Mouse (Mus musculus) MEL (cell line): ENCODE measurements at regions not wholly inside any gene's neighbourhood (a gene's known extent, or its start where the extent isn't known, plus 50 kb on each side); places are given as distances from the start of the nearest gene placed in this dataset.

Experiments used
- DNase-seq: peaks from one replicate; pipeline ENCODE4 v3.0.0; 2011; ENCODE audit warnings: low read depth, low spot score
- H3K27ac ChIP-seq: 2 replicates; pipeline ENCODE4 v1.5.1; 2012; ENCODE audit warnings: low read depth, mild to moderate bottlenecking, control low read depth, low read length, moderate library complexity; ENCODE audit not compliant: control insufficient read depth
- H3K27me3 ChIP-seq, 2 experiments: fragments of 150-350 bp in 1 of 2; sonication (generic) in 1 of 2; 2 replicates each; pipeline ENCODE4 v1.6.1; 2012; ENCODE audit warnings: low read length in 2 of 2, mild to moderate bottlenecking in 2 of 2, improper control_type of control experiment in 1 of 2, moderate library complexity in 1 of 2; ENCODE audit not compliant: insufficient read depth in 2 of 2, control insufficient read depth in 1 of 2
- H3K36me3 ChIP-seq, 2 experiments: 2 replicates each; pipeline ENCODE4 v1.6.1; 2012 to 2014; ENCODE audit warnings: low read length in 2 of 2, improper control_type of control experiment in 1 of 2, inconsistent platforms in 1 of 2, mild to moderate bottlenecking in 1 of 2; ENCODE audit not compliant: insufficient read depth in 2 of 2, control insufficient read depth in 1 of 2
- H3K4me1 ChIP-seq, 2 experiments: fragments of 150-350 bp in 1 of 2; sonication (generic) in 1 of 2; 2 replicates each; pipeline ENCODE4 v1.6.1; 2012; ENCODE audit warnings: low read length in 2 of 2, improper control_type of control experiment in 1 of 2, mild to moderate bottlenecking in 1 of 2; ENCODE audit not compliant: insufficient read depth in 2 of 2, control insufficient read depth in 1 of 2
- H3K4me3 ChIP-seq, 2 experiments: fragments of 150-350 bp in 1 of 2; sonication (generic) in 1 of 2; 2 replicates each; pipeline ENCODE4 v1.5.1; 2012; ENCODE audit warnings: low read depth in 2 of 2, low read length in 2 of 2, mild to moderate bottlenecking in 2 of 2, moderate library complexity in 2 of 2, control low read depth in 1 of 2, improper control_type of control experiment in 1 of 2; ENCODE audit not compliant: control insufficient read depth in 1 of 2, insufficient read depth in 1 of 2
- H3K79me2 ChIP-seq: 2 replicates; pipeline ENCODE4 v1.6.1; 2012; ENCODE audit warnings: mild to moderate bottlenecking, low read length, moderate library complexity; ENCODE audit not compliant: control insufficient read depth, poor library complexity, insufficient read depth
- H3K9ac ChIP-seq: 2 replicates; pipeline ENCODE4 v1.6.1; 2012; ENCODE audit warnings: low read depth, mild to moderate bottlenecking, control low read depth, low read length, moderate library complexity; ENCODE audit not compliant: control insufficient read depth, poor library complexity, severe bottlenecking
- H3K9me3 ChIP-seq: fragments of 150-350 bp; sonication (generic); replicated peaks from 2 replicates; pipeline ENCODE4 v1.6.1; 2012; ENCODE audit warnings: mild to moderate bottlenecking, low read length, improper control_type of control experiment, moderate library complexity; ENCODE audit not compliant: insufficient read depth
- CHD2 ChIP-seq: IDR thresholded peaks from 2 replicates; pipeline ENCODE4 v1.6.1; 2011; ENCODE audit warnings: low read length, improper control_type of control experiment
- CTCF ChIP-seq, 3 experiments: IDR thresholded peaks in 2 of 3; conservative IDR thresholded peaks in 1 of 3; 2 replicates each; pipeline ENCODE4 v1.5.1; 2011 to 2012; ENCODE audit warnings: low read length in 3 of 3, low read depth in 2 of 3, mild to moderate bottlenecking in 2 of 3, improper control_type of control experiment in 1 of 3, inconsistent platforms in 1 of 3, mixed read lengths in 1 of 3, moderate library complexity in 1 of 3; ENCODE audit not compliant: control insufficient read depth in 1 of 3, insufficient read depth in 1 of 3, poor library complexity in 1 of 3, severe bottlenecking in 1 of 3
- E2F4 ChIP-seq: IDR thresholded peaks from 2 replicates; pipeline ENCODE4 v1.6.1; 2011; ENCODE audit warnings: low read depth, low read length, improper control_type of control experiment, borderline replicate concordance
- ELF1 ChIP-seq: IDR thresholded peaks from 2 replicates; pipeline ENCODE4 v1.6.1; 2014; ENCODE audit warnings: low read depth, mild to moderate bottlenecking, inconsistent platforms, low read length, improper control_type of control experiment, moderate library complexity
- GABPA ChIP-seq: IDR thresholded peaks from 2 replicates; pipeline ENCODE4 v1.6.1; 2012; ENCODE audit warnings: low read depth, mild to moderate bottlenecking, inconsistent platforms, low read length, improper control_type of control experiment, moderate library complexity
- GATA1 ChIP-seq: IDR thresholded peaks from 2 replicates; pipeline ENCODE4 v1.6.1; 2011; ENCODE audit warnings: low read depth, low read length, improper control_type of control experiment
- KAT2A ChIP-seq: conservative IDR thresholded peaks from 2 replicates; pipeline ENCODE4 v1.6.1; 2012; ENCODE audit warnings: low read depth, low read length, improper control_type of control experiment, inconsistent platforms
- MXI1 ChIP-seq: IDR thresholded peaks from 2 replicates; pipeline ENCODE4 v1.6.1; 2011; ENCODE audit warnings: mild to moderate bottlenecking, low read depth, low read length, improper control_type of control experiment
- MYB ChIP-seq: IDR thresholded peaks from 2 replicates; pipeline ENCODE4 v1.6.1; 2011; ENCODE audit warnings: mild to moderate bottlenecking, low read depth, low read length, improper control_type of control experiment
- MYC ChIP-seq: IDR thresholded peaks from 2 replicates; pipeline ENCODE4 v1.6.1; 2011; ENCODE audit warnings: low read depth, mild to moderate bottlenecking, low read length, improper control_type of control experiment, moderate library complexity
- NRF1 ChIP-seq: IDR thresholded peaks from 2 replicates; pipeline ENCODE4 v1.6.1; 2014; ENCODE audit warnings: low read depth, mild to moderate bottlenecking, inconsistent platforms, low read length, improper control_type of control experiment, moderate library complexity; ENCODE audit not compliant: poor library complexity, insufficient read depth, severe bottlenecking
- POLR2A ChIP-seq, 2 experiments: IDR thresholded peaks; 2 replicates each; pipeline ENCODE4 v1.6.1; 2011 to 2012; ENCODE audit warnings: low read length in 2 of 2, mild to moderate bottlenecking in 2 of 2, control low read depth in 1 of 2, improper control_type of control experiment in 1 of 2, low read depth in 1 of 2, moderate library complexity in 1 of 2; ENCODE audit not compliant: control insufficient read depth in 1 of 2, insufficient read depth in 1 of 2, poor library complexity in 1 of 2
- POLR2AphosphoS2 ChIP-seq: IDR thresholded peaks from 2 replicates; pipeline ENCODE4 v1.6.1; 2011; ENCODE audit warnings: low read length, improper control_type of control experiment
- RAD21 ChIP-seq: IDR thresholded peaks from 2 replicates; pipeline ENCODE4 v1.6.1; 2011; ENCODE audit warnings: mild to moderate bottlenecking, low read depth, low read length, improper control_type of control experiment
- RCOR1 ChIP-seq: IDR thresholded peaks from 2 replicates; pipeline ENCODE4 v1.6.1; 2012; ENCODE audit warnings: low read depth, mild to moderate bottlenecking, inconsistent platforms, low read length, improper control_type of control experiment
- SMC3 ChIP-seq: IDR thresholded peaks from 2 replicates; pipeline ENCODE4 v1.6.1; 2011; ENCODE audit warnings: low read depth, low read length, improper control_type of control experiment
- TAL1 ChIP-seq: IDR thresholded peaks from 2 replicates; pipeline ENCODE4 v1.6.1; 2012; ENCODE audit warnings: mild to moderate bottlenecking, inconsistent platforms, low read length, moderate library complexity, mixed read lengths
- TBP ChIP-seq: IDR thresholded peaks from 2 replicates; pipeline ENCODE4 v1.8.0; 2011; ENCODE audit warnings: low read depth, low read length, improper control_type of control experiment
- TCF12 ChIP-seq: IDR thresholded peaks from 2 replicates; pipeline ENCODE4 v1.6.1; 2014; ENCODE audit warnings: low read depth, mild to moderate bottlenecking, inconsistent platforms, low read length, improper control_type of control experiment, moderate library complexity
- UBTF ChIP-seq: IDR thresholded peaks from 2 replicates; pipeline ENCODE4 v1.6.1; 2012; ENCODE audit warnings: low read depth, mild to moderate bottlenecking, inconsistent platforms, low read length, improper control_type of control experiment, moderate library complexity, borderline replicate concordance; ENCODE audit not compliant: insufficient read depth
- USF1 ChIP-seq: IDR thresholded peaks from 2 replicates; pipeline ENCODE4 v1.6.1; 2014; ENCODE audit warnings: low read depth, mild to moderate bottlenecking, inconsistent platforms, low read length, improper control_type of control experiment, moderate library complexity
- USF2 ChIP-seq, 2 experiments: IDR thresholded peaks; 2 replicates each; pipeline ENCODE4 v1.6.1; 2011 to 2012; ENCODE audit warnings: improper control_type of control experiment in 2 of 2, low read length in 2 of 2, borderline replicate concordance in 1 of 2, inconsistent platforms in 1 of 2, low read depth in 1 of 2, mild to moderate bottlenecking in 1 of 2; ENCODE audit not compliant: insufficient read depth in 1 of 2
- ZC3H11A ChIP-seq: IDR thresholded peaks from 2 replicates; pipeline ENCODE4 v1.6.1; 2012; ENCODE audit warnings: low read depth, mild to moderate bottlenecking, inconsistent platforms, low read length, improper control_type of control experiment
- ZKSCAN1 ChIP-seq: IDR thresholded peaks from 2 replicates; pipeline ENCODE4 v1.6.1; 2012; ENCODE audit warnings: low read depth, mild to moderate bottlenecking, inconsistent platforms, low read length, improper control_type of control experiment, moderate library complexity
- ZMIZ1 ChIP-seq: IDR thresholded peaks from 2 replicates; pipeline ENCODE4 v1.6.1; 2012; ENCODE audit warnings: low read depth, mild to moderate bottlenecking, inconsistent platforms, low read length, improper control_type of control experiment, moderate library complexity

DNA sequence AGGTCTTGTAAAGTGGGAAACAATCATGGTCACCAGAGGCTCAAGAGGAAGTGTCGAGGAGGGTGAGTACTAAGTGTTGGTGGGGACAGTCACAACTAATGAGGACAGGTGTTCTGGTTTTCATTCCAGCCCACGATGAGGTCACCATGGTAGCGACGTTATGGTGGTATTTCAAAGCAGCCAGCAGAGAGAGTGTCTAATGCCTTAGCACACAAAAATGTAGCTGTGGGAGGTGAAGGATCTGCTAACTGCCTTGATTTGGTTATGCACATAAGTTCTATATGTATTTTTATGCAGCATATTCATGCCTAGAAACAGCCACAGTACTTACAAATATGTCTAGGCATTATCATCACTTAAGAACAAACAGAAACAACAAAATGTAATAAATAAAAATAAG is 151.0 kb upstream of the Cdh5 start:
- Histone ChIP-seq H3K9ac (no peak overlapping the region), H3K79me2 (no peaks in the 10 kb centered on the region), H3K4me3 (no peak overlapping the region), H3K27ac (no peak overlapping the region), H3K27me3 (no peaks in the 10 kb centered on the region), H3K4me1 (no peaks in the 10 kb centered on the region), H3K9me3 (no peaks in the 10 kb centered on the region), H3K36me3 (no peaks in the 10 kb centered on the region)
- no peak for DNase-seq
- TF ChIP-seq GABPA (no peak), TBP (no peak), POLR2A (IDR thresholded peaks at IDR 0.05; ENCODE audit: control insufficient read depth in 1 of 2, insufficient read depth in 1 of 2, low read depth in 1 of 2, low read length in 2 of 2, poor library complexity in 1 of 2) (no peak), RCOR1 (no peak), KAT2A (no peak), USF2 (IDR thresholded peaks at IDR 0.05; ENCODE audit: borderline replicate concordance in 1 of 2, insufficient read depth in 1 of 2, low read depth in 1 of 2, low read length in 2 of 2) (no peak), TCF12 (no peak), ZC3H11A (no peak), CTCF (IDR thresholded peaks at IDR 0.05 in 2 of 3, conservative IDR thresholded peaks at IDR 0.05 in 1 of 3; ENCODE audit: control insufficient read depth in 1 of 3, insufficient read depth in 1 of 3, low read depth in 2 of 3, low read length in 3 of 3, poor library complexity in 1 of 3, severe bottlenecking in 1 of 3) (no peak), MYC (no peak), POLR2AphosphoS2 (no peak), NRF1 (no peak), CHD2 (no peak), USF1 (no peak), SMC3 (no peak), TAL1 (no peak), ZMIZ1 (no peak), ELF1 (no peak), ZKSCAN1 (no peak)

DNA sequence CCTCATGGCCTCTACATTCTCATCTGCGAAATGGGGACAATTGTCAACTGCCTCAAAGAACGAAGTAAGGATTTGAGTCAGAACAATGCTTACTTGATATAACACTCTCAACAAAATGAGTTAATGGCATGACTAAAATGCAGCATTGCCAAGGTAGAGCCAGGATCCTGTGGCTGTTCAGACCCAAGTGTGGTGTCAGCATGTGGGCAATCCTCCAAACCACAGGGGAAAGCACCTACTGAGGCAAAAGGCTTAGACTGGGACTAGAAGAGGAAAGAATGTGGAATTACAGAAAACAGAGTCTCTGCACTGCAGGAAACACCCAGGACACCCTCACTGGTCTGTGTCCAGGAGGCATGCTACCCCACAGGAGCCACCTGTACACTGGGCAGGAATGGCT is 147.8 kb upstream of the Cdh5 start:
- H3K36me3 ChIP-seq = no peaks in the 10 kb centered on the region
- no peak for DNase-seq
- no peaks in the 10 kb centered on the region for H3K79me2 ChIP-seq

More for the DNA sequence above, 147.8 kb upstream of the Cdh5 start:
- H3K4me1 ChIP-seq = no peaks in the 10 kb centered on the region
- no peak overlapping the region for H3K27ac ChIP-seq
- no peak for TF ChIP-seq MYC
- TF ChIP-seq ZC3H11A = no peak
- no peak for TF ChIP-seq RAD21
- TF ChIP-seq MXI1 = no peak
- TF ChIP-seq MYB = no peak
- TF ChIP-seq NRF1 = no peak
- TF ChIP-seq USF2 (IDR thresholded peaks at IDR 0.05; ENCODE audit: borderline replicate concordance in 1 of 2, insufficient read depth in 1 of 2, low read depth in 1 of 2, low read length in 2 of 2) = no peak
- TF ChIP-seq E2F4 = no peak
- no peak for TF ChIP-seq GATA1
- TF ChIP-seq UBTF = no peak
- no peaks in the 10 kb centered on the region for H3K9me3 ChIP-seq
- H3K27me3 ChIP-seq = no peaks in the 10 kb centered on the region
- H3K4me3 ChIP-seq = no peak overlapping the region
- H3K9ac ChIP-seq = no peak overlapping the region
